Mouse (Mus musculus) thymus, postnatal 10 days (tissue): ENCODE measurements around the gene Ms4a15.
A peak's percentile ranks its signal among the peaks of the same experiment; 100 is the strongest.

ENCODE experiments used
- DNase-seq, 2 experiments: peaks; one replicate each; pipeline ENCODE4 v3.0.0; 2021; ENCODE audit warnings: low spot score in 2 of 2

The Ms4a15 gene

DNA sequence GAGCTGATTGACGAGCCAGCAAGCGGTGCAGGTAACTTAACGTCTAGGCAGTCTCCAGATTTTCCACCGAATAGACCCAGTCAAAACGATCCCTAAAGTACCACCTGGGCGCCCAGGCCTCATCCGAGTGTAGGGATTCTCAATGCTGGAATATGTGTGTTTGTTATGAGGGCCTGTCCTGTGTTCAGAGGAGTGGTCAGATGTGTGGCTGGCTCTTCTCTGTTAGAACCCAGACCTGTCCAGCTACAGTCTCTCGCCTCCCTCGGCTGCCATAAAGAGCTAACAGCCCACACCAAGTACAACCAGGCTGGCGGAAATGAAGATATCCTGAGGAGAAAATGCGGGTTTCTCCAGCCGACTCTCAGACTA is 33.1 kb downstream of the Ms4a15 start:
- DNase-seq = no peak

DNA sequence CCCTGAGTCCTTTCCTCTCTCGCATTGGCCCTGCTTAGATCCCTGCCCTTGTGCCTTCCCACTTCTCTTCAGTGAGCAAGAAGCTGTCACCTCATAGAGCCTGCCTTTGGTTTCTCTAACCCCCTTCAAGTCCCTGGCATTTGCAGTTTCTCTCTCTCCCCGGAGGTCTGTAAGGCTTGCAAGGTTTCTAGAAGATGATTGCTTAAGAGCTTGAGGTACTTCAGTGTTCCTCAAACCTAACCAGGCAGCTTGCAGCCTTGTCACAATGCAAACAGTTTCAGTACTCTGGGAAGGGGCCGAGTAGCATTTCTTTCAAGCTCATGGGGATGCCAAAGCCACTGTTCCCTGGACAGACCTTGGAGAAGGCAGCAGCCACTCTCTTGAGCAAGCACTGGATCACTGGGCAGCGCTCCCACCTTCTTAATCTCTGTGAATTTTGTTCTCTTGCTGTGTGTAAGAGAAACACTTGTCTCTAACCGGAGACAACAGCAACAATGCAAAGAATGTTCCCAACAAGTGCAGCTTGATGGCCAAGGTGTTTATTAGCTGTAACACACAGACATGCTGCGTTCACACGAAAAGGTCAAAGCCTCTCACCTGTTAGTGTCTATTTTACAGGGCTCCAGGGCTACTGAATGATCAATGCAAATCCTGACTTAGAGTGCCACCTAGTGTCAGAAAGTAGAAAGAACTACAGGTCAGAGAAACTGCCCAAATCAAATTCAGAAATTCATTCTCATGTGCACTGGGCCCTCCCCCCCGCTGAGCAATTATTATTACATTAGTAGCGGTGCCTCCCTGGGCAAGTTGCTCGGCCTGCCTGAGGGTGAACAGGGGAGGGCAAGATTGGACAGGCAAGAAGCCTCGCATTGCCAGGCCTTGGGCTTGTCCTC is 33.7 kb downstream of the Ms4a15 start:
- DNase-seq = peak in 1 of 2 experiments; percentile 73

DNA sequence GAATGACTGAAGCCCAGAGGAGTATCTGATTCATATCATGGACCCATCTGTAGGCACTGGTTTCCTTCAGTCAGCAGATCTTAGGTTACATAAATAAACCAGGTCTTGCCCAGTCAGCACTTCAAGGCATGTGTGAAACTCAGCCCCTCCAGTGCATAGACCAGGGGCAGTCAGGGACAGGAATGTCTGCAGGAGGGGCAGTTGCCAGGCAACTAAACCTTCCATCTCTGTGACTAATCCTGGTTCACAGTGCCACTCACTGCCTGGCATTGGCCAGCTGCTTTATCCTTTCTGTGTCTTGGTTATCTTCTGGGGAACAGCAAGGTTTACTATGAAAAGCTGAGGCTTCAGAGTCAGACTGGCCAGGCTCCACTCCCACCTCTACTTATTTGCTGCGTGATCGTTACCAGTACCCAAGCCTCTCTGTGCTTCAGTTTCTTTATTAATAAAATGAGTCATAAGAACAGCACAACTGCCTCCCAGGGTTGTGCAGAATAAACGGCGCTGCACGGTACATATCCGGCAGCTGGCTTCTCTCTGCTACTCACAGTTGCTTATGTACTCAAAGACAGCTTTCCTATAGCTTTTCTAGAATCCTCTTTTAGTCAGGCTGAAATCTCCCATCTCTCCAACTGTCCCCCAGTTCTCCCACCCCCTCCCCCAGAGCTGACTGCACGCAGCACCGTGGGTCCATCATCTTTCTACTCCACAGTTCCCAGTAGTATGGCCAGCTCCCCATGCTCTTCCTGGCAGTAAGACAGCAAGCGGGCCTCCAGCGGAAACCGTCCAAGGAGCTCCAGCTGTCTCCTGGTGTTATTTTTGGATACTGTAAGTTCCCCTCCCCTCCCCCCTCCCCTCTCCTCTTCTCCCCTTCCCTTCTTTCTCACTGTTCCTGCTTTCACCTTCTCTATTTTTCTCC is 40.8 kb downstream of the Ms4a15 start:
- DNase-seq = no peak

DNA sequence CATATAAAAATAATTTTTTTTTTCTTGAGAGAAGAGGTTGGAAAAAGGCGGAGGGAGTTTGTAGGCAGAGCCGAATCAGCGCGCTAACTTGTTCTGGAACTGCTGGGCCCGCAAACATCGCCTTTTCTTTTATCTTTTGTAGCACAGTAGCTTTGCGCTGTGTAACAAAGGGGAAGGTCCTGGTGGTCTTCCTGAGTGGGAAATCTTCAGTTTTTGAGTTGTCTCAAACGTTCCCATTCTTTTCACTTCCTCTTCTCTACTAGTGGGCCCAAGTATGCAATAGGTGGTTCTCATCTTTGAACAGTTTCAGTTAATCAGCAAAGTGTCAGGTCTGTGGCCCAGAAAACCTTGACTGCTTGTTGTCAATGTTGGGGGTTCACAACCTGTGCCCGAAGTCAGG is 43.5 kb downstream of the Ms4a15 start:
- DNase-seq = no peak

DNA sequence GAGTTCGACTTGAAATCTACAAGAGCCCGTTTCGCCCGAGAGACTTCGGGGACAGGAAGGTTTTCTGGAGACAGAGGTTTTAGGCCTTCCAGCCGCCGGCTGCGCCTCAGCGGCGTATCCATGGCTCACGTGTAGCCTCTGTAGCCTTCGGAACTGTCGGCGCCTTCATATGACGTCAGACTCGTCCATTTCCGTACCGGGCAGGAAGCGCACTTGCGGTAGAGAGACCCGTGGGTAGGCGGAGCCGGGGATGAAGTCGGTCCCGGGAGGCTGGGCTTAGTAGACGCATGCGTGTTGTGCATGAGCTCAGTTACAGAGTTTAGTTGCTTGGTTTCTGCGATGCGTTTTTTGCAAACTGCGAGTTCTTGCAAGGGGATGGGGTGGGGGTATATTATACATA is 43.9 kb downstream of the Ms4a15 start, which contains the start of gene Ccdc86:
Gene Ccdc86, minus strand, starts transcription at position 155 of the 400 bp plus-strand sequence.
- DNase-seq = peak; percentile 92

DNA sequence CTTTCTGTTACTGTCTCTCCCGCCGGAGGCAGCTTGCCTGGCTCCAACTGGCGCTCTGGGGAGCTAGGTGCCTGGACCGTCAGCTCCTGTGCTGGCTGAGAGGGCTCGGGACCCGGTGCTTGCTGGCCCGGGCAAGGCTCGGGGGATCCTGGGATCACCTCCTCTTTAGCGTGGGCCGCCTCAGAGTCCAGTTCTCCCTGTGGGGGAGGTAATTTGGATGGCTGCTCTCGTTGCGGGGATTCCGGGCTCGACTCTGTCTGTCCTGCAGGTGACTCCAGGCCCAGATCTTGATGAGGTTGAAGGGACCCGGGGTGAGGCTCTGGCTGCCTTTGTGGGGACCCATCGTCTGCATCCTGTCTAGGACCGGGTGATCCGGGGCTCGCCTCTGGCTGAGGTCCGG is 44.6 kb downstream of the Ms4a15 start:
- DNase-seq = peak; percentile 9 to 16

DNA sequence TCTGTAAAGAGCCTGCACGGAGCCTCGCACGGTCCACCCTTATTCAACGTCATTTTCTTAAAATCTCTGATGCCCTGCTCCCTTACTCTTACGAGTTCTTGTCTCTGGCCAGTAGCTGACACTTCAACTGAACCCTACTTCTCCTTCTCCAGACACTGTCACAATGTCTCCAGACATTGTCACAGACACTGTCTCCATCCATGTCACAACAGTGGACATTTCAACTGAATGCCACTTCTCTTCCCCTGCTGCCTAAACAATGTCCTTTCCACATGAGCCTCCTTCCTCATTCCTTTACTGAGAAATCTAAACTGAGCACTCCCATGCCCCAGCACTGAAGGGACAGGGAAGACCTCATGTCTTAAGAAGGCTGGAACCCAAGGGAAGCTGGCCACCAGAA is 45.8 kb downstream of the Ms4a15 start:
- DNase-seq = no peak

DNA sequence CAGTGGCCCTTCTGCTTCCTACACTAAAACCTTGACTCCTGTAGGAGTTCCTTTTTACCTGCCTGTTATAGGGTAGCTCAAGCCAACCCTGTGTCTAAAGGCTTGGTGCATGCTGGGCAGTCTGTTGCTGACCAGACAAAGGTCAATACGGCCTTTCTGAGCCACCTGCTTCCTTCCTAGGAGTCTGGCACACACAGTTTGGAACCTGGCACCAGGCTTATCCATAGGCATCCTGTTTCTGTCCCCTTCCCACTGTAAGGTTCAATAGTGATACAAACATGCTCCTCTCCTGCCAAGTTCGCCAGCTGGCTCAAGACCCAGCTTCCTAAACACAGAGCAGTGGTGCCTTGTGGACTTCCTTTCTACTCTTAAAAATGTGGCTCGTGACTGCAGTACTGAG is 46.5 kb downstream of the Ms4a15 start:
- no peak for DNase-seq

DNA sequence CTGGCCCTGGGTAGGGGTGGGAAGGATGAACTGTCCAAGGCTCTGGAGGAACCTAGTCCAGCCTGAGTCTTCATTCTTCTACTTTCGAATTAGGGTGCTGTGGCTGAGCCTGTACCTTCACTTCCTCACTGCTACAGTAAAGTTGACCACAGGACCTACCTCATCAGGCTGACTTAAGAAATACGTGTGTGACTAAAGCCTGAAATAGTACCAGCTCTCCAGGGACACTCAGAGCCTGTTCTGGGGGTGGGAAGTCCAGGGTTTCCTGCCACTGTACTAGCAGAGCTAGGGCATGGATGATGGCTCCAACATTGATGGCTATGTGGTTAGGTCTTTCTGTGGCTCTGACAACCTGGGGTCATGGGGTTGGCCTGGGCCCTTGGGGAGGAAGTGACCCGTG is 49.1 kb downstream of the Ms4a15 start:
- DNase-seq = no peak

DNA sequence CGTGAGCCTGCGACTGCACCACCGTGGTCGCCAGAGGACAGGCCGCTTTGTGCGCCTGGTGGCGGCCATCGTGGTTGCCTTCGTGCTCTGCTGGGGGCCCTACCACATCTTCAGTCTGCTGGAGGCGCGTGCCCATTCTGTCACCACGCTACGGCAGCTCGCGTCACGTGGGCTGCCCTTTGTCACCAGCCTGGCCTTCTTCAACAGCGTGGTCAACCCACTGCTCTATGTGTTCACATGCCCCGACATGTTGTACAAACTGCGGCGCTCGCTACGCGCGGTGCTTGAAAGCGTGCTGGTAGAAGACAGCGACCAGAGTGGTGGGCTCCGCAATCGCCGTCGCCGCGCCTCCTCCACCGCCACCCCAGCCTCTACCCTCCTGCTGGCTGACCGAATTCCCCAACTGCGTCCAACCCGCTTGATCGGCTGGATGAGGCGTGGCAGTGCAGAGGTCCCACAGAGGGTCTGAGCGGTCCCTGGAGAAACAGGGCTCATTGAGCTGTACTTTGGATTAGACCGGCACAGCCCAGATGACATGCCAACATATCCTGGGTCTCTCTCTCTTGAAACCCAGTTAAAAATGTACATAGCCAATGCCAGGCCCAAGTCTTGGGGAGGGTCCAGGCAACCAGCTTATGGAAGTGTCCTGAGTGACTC is 52.1 kb downstream of the Ms4a15 start:
- no peak for DNase-seq

DNA sequence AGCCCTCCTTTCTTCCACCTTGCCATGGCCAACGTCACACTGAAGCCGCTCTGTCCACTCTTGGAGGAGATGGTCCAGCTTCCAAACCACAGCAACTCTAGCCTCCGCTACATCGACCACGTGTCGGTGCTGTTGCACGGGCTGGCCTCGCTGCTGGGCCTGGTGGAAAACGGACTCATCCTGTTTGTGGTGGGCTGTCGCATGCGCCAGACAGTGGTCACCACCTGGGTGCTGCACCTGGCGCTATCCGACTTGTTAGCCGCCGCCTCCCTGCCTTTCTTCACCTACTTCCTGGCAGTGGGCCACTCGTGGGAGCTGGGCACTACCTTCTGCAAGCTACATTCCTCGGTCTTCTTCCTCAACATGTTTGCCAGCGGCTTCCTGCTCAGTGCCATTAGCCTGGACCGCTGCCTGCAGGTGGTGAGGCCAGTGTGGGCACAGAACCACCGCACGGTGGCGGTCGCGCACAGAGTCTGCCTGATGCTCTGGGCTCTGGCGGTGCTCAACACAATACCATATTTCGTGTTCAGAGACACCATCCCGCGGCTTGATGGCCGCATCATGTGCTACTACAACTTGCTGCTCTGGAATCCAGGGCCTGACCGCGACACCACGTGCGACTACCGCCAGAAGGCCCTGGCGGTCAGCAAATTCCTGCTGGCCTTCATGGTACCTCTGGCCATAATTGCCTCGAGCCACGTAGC is 52.8 kb downstream of the Ms4a15 start:
- peak; percentile 34 to 66 for DNase-seq

DNA sequence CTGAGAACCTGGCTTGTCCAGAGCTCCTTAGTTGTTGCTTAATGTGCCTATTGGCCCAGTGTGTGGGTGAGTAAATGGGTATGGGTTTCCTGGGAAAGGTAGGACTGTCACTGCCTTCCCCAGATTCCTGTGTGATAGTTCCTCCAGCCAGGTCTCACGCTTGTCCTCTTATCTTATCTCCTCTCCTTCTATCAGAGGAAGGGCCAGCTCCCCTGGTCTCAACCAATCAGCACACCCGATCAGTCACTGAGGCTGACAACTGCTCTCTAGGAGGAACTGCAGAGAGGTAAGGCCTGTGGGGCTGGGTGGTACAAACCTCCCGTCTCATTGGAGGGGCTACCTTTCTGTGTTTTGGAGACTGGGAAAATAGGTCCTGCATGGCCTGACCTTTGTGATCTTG is 54.3 kb downstream of the Ms4a15 start:
- DNase-seq = no peak

DNA sequence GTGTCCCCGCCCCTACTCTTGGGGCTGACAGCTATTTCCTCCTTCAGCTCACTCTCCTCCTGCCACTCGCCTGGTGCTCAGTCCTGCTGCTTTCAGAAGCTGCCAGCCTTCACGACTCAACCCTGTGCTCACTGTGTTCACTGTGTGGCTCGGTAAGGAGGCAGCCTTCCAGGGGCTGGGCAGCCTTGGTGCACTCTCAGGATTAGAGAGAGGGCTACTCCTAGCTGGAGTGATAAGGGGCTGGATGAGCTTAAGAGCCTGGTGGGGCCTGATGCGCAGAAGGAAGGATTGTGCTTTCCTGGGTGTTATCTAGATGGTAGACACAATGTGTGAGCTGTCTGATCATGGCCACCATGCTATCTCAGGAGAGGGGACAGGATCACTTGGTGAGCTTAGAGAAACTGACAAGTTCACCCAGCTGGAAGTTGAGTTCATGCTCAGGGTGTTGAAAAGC is 55.9 kb downstream of the Ms4a15 start, which contains the start of gene Ptgdr2:
Gene Ptgdr2, plus strand, starts transcription at position 51 of the 454 bp plus-strand sequence.
- no peak for DNase-seq

DNA sequence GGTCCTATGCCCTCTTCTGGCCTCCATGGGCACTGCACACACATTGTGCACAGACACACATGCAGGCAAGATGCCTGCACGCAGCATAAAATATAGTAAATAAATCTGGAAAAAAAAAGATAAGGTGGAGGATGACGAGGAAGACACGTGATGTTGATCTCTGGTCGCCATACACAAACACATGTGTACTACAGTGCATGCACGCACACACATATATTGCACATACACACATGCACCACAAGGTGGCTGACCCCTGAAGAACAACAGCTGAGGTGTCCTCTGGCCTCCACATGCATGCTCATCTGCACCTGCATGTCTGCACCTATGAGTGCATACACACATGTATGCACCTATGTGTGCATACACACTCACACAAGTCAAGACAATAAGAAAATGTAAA is 57.0 kb downstream of the Ms4a15 start:
- DNase-seq = no peak

DNA sequence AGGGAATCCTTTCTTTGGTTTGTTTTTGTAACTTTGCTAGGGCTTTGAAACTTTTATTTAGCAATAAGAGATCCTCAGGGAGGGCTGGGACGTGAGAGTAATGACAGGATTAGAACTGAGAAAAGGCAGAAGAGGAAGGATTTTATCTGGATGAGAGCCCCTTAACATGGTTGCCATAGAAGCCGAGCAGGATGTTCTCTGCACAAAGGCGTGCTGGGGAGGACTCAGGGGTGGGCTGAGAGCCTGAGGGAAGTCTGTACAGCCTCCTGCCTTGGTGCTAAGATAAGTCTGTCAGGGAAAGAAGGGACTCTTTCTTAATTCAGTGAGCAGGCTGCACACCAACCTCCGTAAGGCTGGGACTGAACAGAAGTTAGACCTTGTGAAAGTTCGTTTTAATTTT is 58.0 kb downstream of the Ms4a15 start:
- DNase-seq = no peak

DNA sequence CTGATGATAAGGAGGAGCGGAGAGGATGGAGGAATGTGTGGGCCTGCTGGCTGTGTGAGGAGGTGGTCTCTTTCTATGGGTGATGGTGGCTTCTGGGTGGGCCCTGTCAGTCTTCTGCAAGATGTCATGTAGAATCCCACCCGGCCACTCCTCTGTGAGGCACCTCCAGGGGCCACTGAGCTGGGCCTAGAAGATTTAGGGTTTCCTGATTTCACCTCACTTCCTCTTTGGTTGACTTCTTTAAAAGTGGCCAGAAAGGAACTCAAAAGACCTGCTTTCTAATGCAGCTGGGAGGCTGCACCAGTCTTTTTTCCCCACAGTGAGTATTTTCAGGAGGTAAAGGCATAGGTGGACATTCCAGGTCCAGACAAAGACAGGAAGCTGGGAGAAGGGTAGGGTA is 62.4 kb downstream of the Ms4a15 start:
- DNase-seq = no peak
